Mouse (Mus musculus) intestine, postnatal 0 days (tissue): Measurements from ENCODE around the gene Specc1. TPM values are rescaled to one million over a fixed set of nuclear protein-coding genes. Genes with fewer than 3 reads are reported as not detected.

ENCODE experiments used
- ATAC-seq: fragments of 200-750 bp; cut with Nextera tagmentation; 2 replicates; pipeline ENCODE4 v1.8.0; 2017; ENCODE audit warnings: mild to moderate bottlenecking, moderate TSS enrichment, moderate library complexity
- H3K27ac ChIP-seq: fragments of 300-500 bp; sonication (generic); 2 replicates; pipeline ENCODE4 v1.5.1; 2014; ENCODE audit warnings: mild to moderate bottlenecking, low read depth, low read length, moderate library complexity
- H3K27me3 ChIP-seq: fragments of 300-500 bp; sonication (generic); replicated peaks from 2 replicates; pipeline ENCODE4 v1.6.1; 2014; ENCODE audit warnings: low read length, mixed read lengths; ENCODE audit not compliant: control insufficient read depth, insufficient read depth
- H3K36me3 ChIP-seq: fragments of 300-500 bp; sonication (generic); 2 replicates; pipeline ENCODE4 v1.6.1; 2014; ENCODE audit warnings: mild to moderate bottlenecking, moderate library complexity; ENCODE audit not compliant: control insufficient read depth, insufficient read depth
- H3K4me1 ChIP-seq: fragments of 300-500 bp; sonication (generic); replicated peaks from 2 replicates; pipeline ENCODE4 v1.6.1; 2014; ENCODE audit warnings: antibody characterized with exemption, low read length, mixed read lengths; ENCODE audit not compliant: control insufficient read depth, insufficient read depth
- H3K4me2 ChIP-seq: fragments of 300-500 bp; sonication (generic); replicated peaks from 2 replicates; pipeline ENCODE4 v1.6.1; 2014; ENCODE audit warnings: low read depth, mild to moderate bottlenecking, moderate library complexity
- H3K4me3 ChIP-seq: fragments of 300-500 bp; sonication (generic); 2 replicates; pipeline ENCODE4 v1.5.1; 2014; ENCODE audit warnings: low read depth, low read length
- H3K9ac ChIP-seq: fragments of 300-500 bp; sonication (generic); 2 replicates; pipeline ENCODE4 v1.6.1; 2014; ENCODE audit warnings: mild to moderate bottlenecking, low read depth, low read length
- H3K9me3 ChIP-seq: fragments of 300-500 bp; sonication (generic); 2 replicates; pipeline ENCODE4 v1.6.1; 2016; ENCODE audit warnings: mixed run types; ENCODE audit not compliant: control insufficient read depth
- CTCF ChIP-seq: sonication (generic); IDR thresholded peaks from 2 replicates; pipeline ENCODE4 v1.5.1; 2016; ENCODE audit warnings: low read depth, mild to moderate bottlenecking, control low read depth, antibody characterized with exemption, moderate library complexity
- WGBS: fragments of 180-500 bp; shearing (Covaris S2); extraction: QIAGEN DNeasy Blood & Tissue Kit; methylation state at CpG from one replicate; pipeline ENCODE4 v1.1.7; 2014; 5-methylcytosine and 5-hydroxymethylcytosine counted together
- polyA plus RNA-seq: library from polyadenylated mRNA; unstranded; fragments of >200 nt; fragmentation: Nextera tagmentation; extraction: Ambion mirVana; gene quantifications from 2 replicates; pipeline ENCODE4 v1.2.1, GENCODE M21; 2015

Gene Specc1
- polyA plus RNA-seq, 1 experiment from 2014 or later = 10.3 TPM

DNA sequence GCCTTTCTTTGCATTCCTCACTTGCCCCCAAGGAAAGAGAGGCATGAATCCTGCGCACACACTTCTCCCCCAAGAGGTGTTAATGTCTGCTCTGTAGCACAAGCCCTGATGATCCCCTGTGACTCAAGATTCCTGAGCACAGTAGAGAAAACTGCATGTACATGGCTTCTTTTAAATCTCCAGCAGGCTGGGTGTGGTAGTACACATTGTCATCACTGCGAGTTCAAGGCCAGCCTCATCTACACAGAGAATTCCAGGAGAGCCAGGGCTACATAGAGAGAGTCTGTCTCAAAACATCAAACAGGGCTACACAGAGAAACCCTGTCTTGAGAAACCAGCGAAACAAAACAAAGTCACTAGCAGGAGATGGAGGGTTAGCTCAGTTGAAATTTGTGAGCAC lies 211.6 kb downstream of the Specc1 start:
- Histone ChIP-seq H3K27me3 (no peaks in the 10 kb centered on the region), H3K9me3 (no peaks in the 10 kb centered on the region), H3K4me3 (no peak overlapping the region), H3K4me1 (no peaks in the 10 kb centered on the region), H3K27ac (no peak overlapping the region), H3K9ac (no peak overlapping the region), H3K36me3 (peaks cover 12% of the 10 kb centered on the region), H3K4me2 (no peak overlapping the region)
- no peak for TF ChIP-seq CTCF
- WGBS = 89% methylated on average over 3 of the region's 3 CpGs
- no peak for ATAC-seq

DNA sequence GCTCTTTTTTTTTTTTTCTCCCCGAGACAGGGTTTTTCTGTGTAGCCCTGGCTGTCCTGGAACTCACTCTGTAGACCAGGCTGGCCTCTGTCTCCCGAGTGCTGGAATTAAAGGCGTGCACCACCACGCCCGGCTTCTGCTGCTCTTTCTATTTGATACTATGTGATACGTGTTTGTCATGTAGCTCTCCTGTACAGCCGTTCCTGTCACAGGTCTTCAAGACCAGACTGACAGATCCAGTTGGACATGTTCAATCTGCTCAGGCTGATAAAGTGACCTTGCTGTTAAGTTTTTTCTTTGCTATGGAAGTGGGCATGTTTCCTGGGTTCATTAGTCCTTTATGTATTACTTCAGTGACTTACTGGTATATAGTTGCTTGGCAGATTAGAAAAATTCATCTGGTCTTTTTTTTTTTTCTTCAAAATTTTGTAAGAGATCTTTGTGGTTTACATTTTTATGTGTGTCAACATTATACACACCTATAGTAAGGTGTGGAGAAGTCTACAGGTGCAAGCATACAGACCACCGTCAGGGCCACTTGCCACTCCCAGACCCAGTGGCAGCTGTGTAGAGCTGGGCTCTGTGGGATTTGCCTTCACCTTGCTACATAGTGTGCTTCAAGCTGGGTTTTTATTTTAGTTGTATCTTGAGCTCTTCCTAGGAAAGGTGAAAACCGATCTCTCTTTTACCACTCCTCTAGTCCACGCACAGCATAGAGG lies 221.0 kb downstream of the Specc1 start:
- H3K4me3 ChIP-seq = no peak overlapping the region
- TF ChIP-seq CTCF = no peak
- H3K9ac ChIP-seq = no peak overlapping the region
- H3K27ac ChIP-seq = no peak overlapping the region
- H3K27me3 ChIP-seq = no peaks in the 10 kb centered on the region
- H3K36me3 ChIP-seq = no peaks in the 10 kb centered on the region
- no peak overlapping the region for H3K4me2 ChIP-seq
- H3K9me3 ChIP-seq = no peaks in the 10 kb centered on the region
- 58% methylated on average over 10 of the region's 10 CpGs for WGBS
- ATAC-seq = peak; percentile 16; the same call in 1 of the 2 replicates
- H3K4me1 ChIP-seq = no peaks in the 10 kb centered on the region

DNA sequence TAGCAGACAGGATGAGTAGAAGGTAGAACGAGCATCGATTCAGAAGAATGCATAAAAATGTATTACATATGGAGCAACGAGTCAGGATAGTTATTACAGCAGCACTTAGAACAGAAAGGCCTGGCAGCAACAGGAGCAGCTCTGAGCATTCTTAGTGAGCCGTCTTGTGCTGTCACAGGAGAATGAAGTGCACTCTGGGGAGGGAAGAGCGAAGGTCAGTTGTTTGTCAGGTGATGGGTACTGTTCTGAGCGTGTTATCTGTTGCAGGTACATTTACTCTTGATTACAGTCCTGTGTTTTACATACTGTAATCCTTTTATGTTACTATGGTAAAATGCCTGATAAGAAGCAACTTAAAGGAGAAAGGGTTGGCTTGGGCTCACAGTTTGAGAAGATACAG lies 224.2 kb downstream of the Specc1 start:
- ATAC-seq = peak; percentile 85
- Histone ChIP-seq H3K27me3 (no peaks in the 10 kb centered on the region), H3K9me3 (no peaks in the 10 kb centered on the region), H3K9ac (no peak overlapping the region), H3K4me2 (no peak overlapping the region), H3K4me1 (no peaks in the 10 kb centered on the region), H3K4me3 (no peak overlapping the region), H3K27ac (peak overlapping the region; percentile 15; the same call in 1 of the 2 replicates), H3K36me3 (no peaks in the 10 kb centered on the region)
- no peak for TF ChIP-seq CTCF
- 75% methylated on average over 6 of the region's 6 CpGs for WGBS

DNA sequence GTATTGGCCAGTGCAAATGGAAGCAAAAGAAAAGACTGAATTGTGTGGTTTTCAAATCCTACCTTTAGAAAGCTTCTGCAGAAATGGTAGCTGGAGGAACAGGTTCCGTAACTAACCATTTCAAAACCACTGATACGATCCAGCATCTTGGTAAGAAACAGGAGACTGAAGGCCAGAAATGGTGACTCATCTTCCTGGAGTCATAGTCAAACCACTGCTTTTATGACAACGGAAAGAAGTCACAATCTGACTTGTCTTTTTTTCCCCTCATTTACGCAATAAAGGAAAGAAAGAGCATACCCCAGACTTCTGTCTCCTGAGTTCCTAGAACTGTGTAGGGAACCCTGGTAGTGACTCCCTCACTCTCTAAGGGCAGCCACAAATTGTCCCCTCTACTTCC lies 228.3 kb downstream of the Specc1 start:
- no peaks in the 10 kb centered on the region for H3K4me1 ChIP-seq
- no peak overlapping the region for H3K4me2 ChIP-seq
- no peaks in the 10 kb centered on the region for H3K36me3 ChIP-seq
- ATAC-seq = no peak
- H3K9me3 ChIP-seq = no peaks in the 10 kb centered on the region
- H3K27me3 ChIP-seq = no peaks in the 10 kb centered on the region
- WGBS = 58% methylated on average over 4 of the region's 4 CpGs
- TF ChIP-seq CTCF = no peak
- no peak overlapping the region for H3K4me3 ChIP-seq
- H3K9ac ChIP-seq = no peak overlapping the region
- H3K27ac ChIP-seq = no peak overlapping the region

- H3K36me3 ChIP-seq = no peaks in the 10 kb centered on the region; the same call in 1 of the 2 replicates
- H3K9ac ChIP-seq = no peak overlapping the region
- no peak overlapping the region for H3K27ac ChIP-seq
- no peaks in the 10 kb centered on the region for H3K27me3 ChIP-seq
- H3K4me1 ChIP-seq = no peaks in the 10 kb centered on the region
- no peaks in the 10 kb centered on the region for H3K9me3 ChIP-seq
- 87% methylated on average over 8 of the region's 8 CpGs for whole genome bisulfite sequencing
- H3K4me2 ChIP-seq = no peak overlapping the region
- ATAC-seq = no peak
- H3K4me3 ChIP-seq = no peak overlapping the region
- no peak for TF ChIP-seq CTCF
Measured at GRCm38 (mm10) chr11:62187074-62187473, 230.5 kb downstream of the Specc1 start.

GRCm38 (mm10) chr11:62192050-62192449 lies 235.5 kb downstream of the Specc1 start:
- H3K4me2 ChIP-seq = no peak overlapping the region
- H3K4me3 ChIP-seq = no peak overlapping the region
- H3K27ac ChIP-seq = no peak overlapping the region; the same call in 1 of the 2 replicates
- ATAC-seq = no peak
- H3K27me3 ChIP-seq = no peaks in the 10 kb centered on the region
- no peaks in the 10 kb centered on the region; the same call in 1 of the 2 replicates for H3K36me3 ChIP-seq
- TF ChIP-seq CTCF = no peak
- H3K9ac ChIP-seq = no peak overlapping the region
- H3K9me3 ChIP-seq = no peaks in the 10 kb centered on the region
- no peaks in the 10 kb centered on the region for H3K4me1 ChIP-seq
- 81% methylated on average over 3 of the region's 3 CpGs for WGBS
